Mouse (Mus musculus) myocyte (in vitro differentiated cells): ENCODE data around the gene Pdk2.

ENCODE experiments used
- CEBPB ChIP-seq: IDR thresholded peaks from 2 replicates; pipeline ENCODE4 v1.6.1; 2011; ENCODE audit warnings: mild to moderate bottlenecking, moderate library complexity; ENCODE audit not compliant: poor library complexity, insufficient read depth, severe bottlenecking
- E2F4 ChIP-seq: IDR thresholded peaks from one replicate; pipeline ENCODE4 v1.6.1; 2011; ENCODE audit warnings: mild to moderate bottlenecking, control low read depth, moderate library complexity; ENCODE audit not compliant: insufficient read depth
- MAX ChIP-seq: IDR thresholded peaks from one replicate; pipeline ENCODE4 v1.6.1; 2011; ENCODE audit warnings: low read depth, mild to moderate bottlenecking, control low read depth
- MYOD1 ChIP-seq, 3 experiments: IDR thresholded peaks; one replicate each; pipeline ENCODE4 v1.6.1; 2011; ENCODE audit warnings: control low read depth in 2 of 3, low read depth in 2 of 3, mild to moderate bottlenecking in 2 of 3, moderate library complexity in 1 of 3; ENCODE audit not compliant: insufficient read length in 2 of 3, control insufficient read depth in 1 of 3
- MYOG ChIP-seq, 3 experiments: IDR thresholded peaks; one replicate each; pipeline ENCODE4 v1.6.1; 2011; ENCODE audit warnings: control low read depth in 2 of 3, low read depth in 2 of 3, mild to moderate bottlenecking in 2 of 3; ENCODE audit not compliant: insufficient read length in 2 of 3, control insufficient read depth in 1 of 3, insufficient read depth in 1 of 3
- POLR2A ChIP-seq: IDR thresholded peaks from one replicate; pipeline ENCODE4 v1.6.1; 2011; ENCODE audit warnings: low read depth, mild to moderate bottlenecking, control low read depth, moderate library complexity; ENCODE audit not compliant: insufficient read length
- POLR2AphosphoS2 ChIP-seq: IDR thresholded peaks from one replicate; pipeline ENCODE4 v1.6.1; 2011; ENCODE audit warnings: low read depth, control low read depth; ENCODE audit not compliant: insufficient read length
- REST ChIP-seq: IDR thresholded peaks from one replicate; pipeline ENCODE4 v1.6.1; 2011; ENCODE audit warnings: mild to moderate bottlenecking, control low read depth, moderate library complexity; ENCODE audit not compliant: insufficient read depth, insufficient read length
- SRF ChIP-seq: IDR thresholded peaks from one replicate; pipeline ENCODE4 v1.6.1; 2011; ENCODE audit warnings: low read depth; ENCODE audit not compliant: control insufficient read depth, insufficient read length
- TCF12 ChIP-seq: IDR thresholded peaks from one replicate; pipeline ENCODE4 v1.6.1; 2011; ENCODE audit warnings: mild to moderate bottlenecking, control low read depth; ENCODE audit not compliant: poor library complexity, insufficient read depth, severe bottlenecking
- TCF3 ChIP-seq: IDR thresholded peaks from one replicate; pipeline ENCODE4 v1.6.1; 2011; ENCODE audit warnings: low read depth, control low read depth; ENCODE audit not compliant: insufficient read length
- USF1 ChIP-seq: IDR thresholded peaks from one replicate; pipeline ENCODE4 v1.6.1; 2011; ENCODE audit warnings: low read depth, mild to moderate bottlenecking, control low read depth, moderate library complexity

DNA sequence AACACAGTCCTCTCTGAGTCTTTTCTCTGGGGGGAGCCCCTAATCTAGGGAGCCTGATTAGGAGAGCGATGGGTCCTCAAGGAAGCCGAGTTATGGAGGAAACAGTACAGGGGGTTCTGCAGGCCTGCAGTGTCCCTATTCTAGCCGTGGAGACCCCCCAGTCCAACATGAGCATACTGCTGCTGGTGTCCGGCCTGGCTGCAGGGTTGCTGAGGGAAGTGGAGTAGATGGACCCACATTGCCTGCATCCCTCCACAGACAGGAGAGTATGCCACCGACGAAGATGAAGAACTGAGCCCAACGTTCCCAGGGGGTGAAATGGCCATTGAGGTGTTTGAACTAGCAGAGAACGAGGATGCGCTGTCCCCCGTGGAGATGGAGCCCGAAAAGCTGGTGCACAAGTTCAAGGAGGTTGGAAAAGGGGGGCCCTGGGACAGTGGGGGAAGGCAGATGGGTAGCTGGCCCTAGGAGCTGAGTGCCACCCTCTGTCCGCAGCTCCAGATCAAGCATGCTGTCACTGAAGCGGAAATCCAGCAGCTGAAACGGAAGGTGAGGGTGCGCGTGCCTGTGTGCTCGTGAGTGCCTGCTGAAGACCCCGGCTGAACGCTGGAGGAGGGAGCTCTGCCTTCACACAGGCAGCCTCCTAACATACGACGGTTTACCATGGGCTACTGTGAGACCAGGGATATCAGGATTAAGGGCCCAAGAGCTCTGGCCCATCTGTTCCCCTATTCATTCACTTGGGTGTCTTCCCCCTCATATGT, 39.4 kb downstream of the Pdk2 start:
- TF ChIP-seq POLR2A (no peak), MYOG (IDR thresholded peaks at IDR 0.05; ENCODE audit: control insufficient read depth in 1 of 3, insufficient read depth in 1 of 3, insufficient read length in 2 of 3, low read depth in 2 of 3) (no peak), USF1 (no peak), MAX (no peak), POLR2AphosphoS2 (no peak), TCF12 (no peak), MYOD1 (IDR thresholded peaks at IDR 0.05; ENCODE audit: control insufficient read depth in 1 of 3, insufficient read length in 2 of 3, low read depth in 2 of 3) (no peak), E2F4 (no peak), REST (no peak), SRF (no peak), CEBPB (no peak), TCF3 (no peak)
